Mouse (Mus musculus): ENCODE measurements around the gene Hist2h3c2.

DNA sequence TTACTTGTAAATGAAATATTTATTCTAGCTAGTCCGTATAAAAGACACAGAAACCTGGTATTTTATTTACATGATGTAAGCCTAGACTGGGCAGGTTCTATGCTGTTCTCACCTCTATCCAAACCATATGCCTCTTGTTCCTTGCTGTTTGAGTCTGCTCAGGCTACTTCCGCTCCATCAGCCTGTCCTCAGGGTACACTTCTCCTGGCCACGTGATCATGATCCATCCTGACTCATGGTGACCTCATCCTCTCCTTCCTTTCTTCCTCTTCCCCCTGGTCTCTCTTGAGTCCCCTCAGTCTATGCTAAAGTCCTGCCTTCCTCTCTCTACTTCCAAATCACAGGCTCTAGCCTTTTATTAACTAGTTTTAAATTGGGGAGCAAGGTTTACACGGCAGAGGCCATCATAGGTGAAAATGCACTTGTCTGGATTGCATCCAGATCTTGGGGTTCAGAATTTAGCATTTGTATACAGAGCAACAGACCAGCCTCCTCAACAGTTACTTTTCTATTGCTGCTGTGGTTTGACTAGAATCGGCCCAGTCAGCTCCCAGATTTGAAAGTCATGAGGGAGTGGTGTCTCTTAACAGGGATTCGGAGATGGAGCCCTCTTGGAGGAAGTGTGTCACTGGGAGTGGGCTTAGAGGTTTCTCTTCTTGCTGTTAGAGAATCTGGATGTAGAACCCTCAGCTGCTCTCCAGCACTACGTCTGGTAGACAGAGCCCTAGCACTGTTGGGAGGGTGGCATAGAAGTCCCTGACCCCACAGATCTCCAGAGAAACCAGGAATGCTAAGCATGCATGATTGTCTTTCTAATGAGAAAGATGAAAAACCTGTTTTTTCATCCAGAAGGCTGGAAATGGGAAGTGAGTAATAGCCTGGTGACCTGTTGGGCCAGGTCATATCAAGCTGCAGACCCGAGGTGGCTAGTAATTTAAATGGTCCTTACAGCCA lies 12.0 kb downstream of the Hist2h3c2 start:
- TF ChIP-seq CTCF (IDR thresholded peaks at IDR 0.05; ENCODE audit: low read depth, low read length) (no peak), POLR2A (IDR thresholded peaks at IDR 0.05; ENCODE audit: insufficient read depth, low read length) (no peak), EP300 (IDR thresholded peaks at IDR 0.05; ENCODE audit: insufficient read depth, low read depth, low read length) (no peak)

Data from ES-Bruce4 (cell line).